Mouse (Mus musculus): ENCODE measurements around the gene Noa1. TPM values are rescaled to one million over a fixed set of nuclear protein-coding genes. Genes with fewer than 3 reads are reported as not detected.

Gene Noa1
- 33.8 to 47.5 TPM (median 42.1 TPM) in 4 replicates for total RNA-seq (2023; ENCODE audit: inconsistent age)

GRCm38 (mm10) chr5:77309924-77310772, at the start of gene Noa1, which contains the start of gene Polr2b:
Gene Noa1, minus strand, starts transcription at chr5:77310084.
Gene Polr2b, plus strand, starts transcription at chr5:77310147.

GRCm38 (mm10) chr5:77265081-77265670, 44.7 kb downstream of the Noa1 start, which contains the start of gene Rest:
Gene Rest, plus strand, starts transcription at chr5:77265491.

Other genes with a start within 250 kb of the Noa1 start
- gene Hopx, start 195.0 kb downstream of the Noa1 start, total RNA-seq (2023; ENCODE audit: inconsistent age) = 17.4 to 21.8 TPM (median 19.9 TPM) in 4 replicates
- gene Spink2, start 98.6 kb downstream of the Noa1 start, total RNA-seq (2023; ENCODE audit: inconsistent age) = not detected in 4 replicates
- 80.3 to 88.4 TPM (median 83.6 TPM) in 4 replicates for gene Rest, start 44.6 kb downstream of the Noa1 start, total RNA-seq (2023; ENCODE audit: inconsistent age)
- gene Polr2b, start 63 bp upstream of the Noa1 start, total RNA-seq (2023; ENCODE audit: inconsistent age) = 67.4 to 79.1 TPM (median 67.8 TPM) in 4 replicates
- 0.67 to 1.1 TPM in 2 of 4 replicates, not detected in the others for gene Igfbp7, start 98.0 kb upstream of the Noa1 start, total RNA-seq (2023; ENCODE audit: inconsistent age)